Mouse (Mus musculus) intestine, embryonic 16.5 days (tissue): Measurements from ENCODE around the gene Mamstr. TPM values are rescaled to one million over a fixed set of nuclear protein-coding genes. Genes with fewer than 3 reads are reported as not detected.

Source experiments
- ATAC-seq: fragments of 200-750 bp; cut with Nextera tagmentation; 2 replicates; pipeline ENCODE4 v1.8.0; 2017; ENCODE audit warnings: moderate TSS enrichment, moderate library complexity
- H3K27ac ChIP-seq: fragments of 300-500 bp; sonication (generic); 2 replicates; pipeline ENCODE4 v1.5.1; 2014; ENCODE audit warnings: mild to moderate bottlenecking, low read length
- H3K27me3 ChIP-seq: fragments of 300-500 bp; sonication (generic); replicated peaks from 2 replicates; pipeline ENCODE4 v1.6.1; 2014; ENCODE audit warnings: low read length, control low read depth, mixed read lengths; ENCODE audit not compliant: control insufficient read depth, insufficient read depth
- H3K36me3 ChIP-seq: fragments of 300-500 bp; sonication (generic); 2 replicates; pipeline ENCODE4 v1.6.1; 2014; ENCODE audit warnings: low read length, control low read depth; ENCODE audit not compliant: control insufficient read depth, insufficient read depth
- H3K4me1 ChIP-seq: fragments of 300-500 bp; sonication (generic); 2 replicates; pipeline ENCODE4 v1.6.1; 2014; ENCODE audit warnings: low read length, control low read depth, mixed read lengths; ENCODE audit not compliant: control insufficient read depth, insufficient read depth
- H3K4me2 ChIP-seq: fragments of 300-500 bp; sonication (generic); 2 replicates; pipeline ENCODE4 v1.6.1; 2014; ENCODE audit warnings: low read depth, low read length, control low read depth
- H3K4me3 ChIP-seq: fragments of 300-500 bp; sonication (generic); 2 replicates; pipeline ENCODE4 v1.5.1; 2014; ENCODE audit warnings: mild to moderate bottlenecking, low read length
- H3K9ac ChIP-seq: fragments of 300-500 bp; sonication (generic); 2 replicates; pipeline ENCODE4 v1.6.1; 2014; ENCODE audit warnings: low read depth, low read length
- H3K9me3 ChIP-seq: fragments of 300-500 bp; sonication (generic); 2 replicates; pipeline ENCODE4 v1.6.1; 2016; ENCODE audit warnings: low read length, control low read depth; ENCODE audit not compliant: control insufficient read depth
- WGBS: fragments of 180-500 bp; shearing (Covaris S2); extraction: QIAGEN DNeasy Blood & Tissue Kit; methylation state at CpG from one replicate; pipeline ENCODE4 v1.1.7; 2014; 5-methylcytosine and 5-hydroxymethylcytosine counted together
- polyA plus RNA-seq: library from polyadenylated mRNA; unstranded; fragments of >200 nt; fragmentation: Nextera tagmentation; extraction: Ambion mirVana; gene quantifications from 2 replicates; pipeline ENCODE4 v1.2.1, GENCODE M21; 2015

Mamstr gene
- polyA plus RNA-seq, 1 experiment from 2014 or later = 6.3 TPM

GRCm38 (mm10) chr7:45605704-45606289 is 34.0 kb upstream of the Mamstr start:
- no peak for ATAC-seq
- no peaks in the 10 kb centered on the region for H3K36me3 ChIP-seq
- no peak overlapping the region for H3K27ac ChIP-seq
- no peak overlapping the region for H3K4me2 ChIP-seq
- H3K4me1 ChIP-seq = peaks cover 3% of the 10 kb centered on the region; the same call in 1 of the 2 replicates
- H3K27me3 ChIP-seq = no peaks in the 10 kb centered on the region
- 74% methylated on average over 9 of the region's 9 CpGs for WGBS
- H3K9ac ChIP-seq = no peak overlapping the region
- H3K4me3 ChIP-seq = no peak overlapping the region
- H3K9me3 ChIP-seq = no peaks in the 10 kb centered on the region

GRCm38 (mm10) chr7:45609511-45609910 is 30.3 kb upstream of the Mamstr start:
- Histone ChIP-seq H3K4me3 (no peak overlapping the region), H3K36me3 (no peaks in the 10 kb centered on the region), H3K4me1 (no peaks in the 10 kb centered on the region), H3K9me3 (no peaks in the 10 kb centered on the region), H3K27me3 (no peaks in the 10 kb centered on the region), H3K27ac (no peak overlapping the region), H3K9ac (no peak overlapping the region), H3K4me2 (no peak overlapping the region)
- 70% methylated on average over 1 of the region's 1 CpGs for WGBS
- ATAC-seq = no peak

GRCm38 (mm10) chr7:45616277-45616676 is 23.5 kb upstream of the Mamstr start:
- Histone ChIP-seq H3K9ac (no peak overlapping the region), H3K36me3 (no peaks in the 10 kb centered on the region), H3K27ac (no peak overlapping the region), H3K4me3 (no peak overlapping the region), H3K4me2 (no peak overlapping the region), H3K9me3 (no peaks in the 10 kb centered on the region), H3K27me3 (peaks cover 20% of the 10 kb centered on the region), H3K4me1 (peaks cover 3% of the 10 kb centered on the region; the same call in 1 of the 2 replicates)
- WGBS = 45% methylated on average over 6 of the region's 6 CpGs
- ATAC-seq = no peak; the same call in 1 of the 2 replicates

- Histone ChIP-seq H3K36me3 (no peaks in the 10 kb centered on the region), H3K4me2 (peak within 1 kb of the TSS; percentile 34), H3K4me1 (peaks cover 3% of the 10 kb centered on the region; the same call in 1 of the 2 replicates), H3K27ac (no peak within 1 kb of the TSS), H3K9ac (0 out of 2 replicates have a peak within 1 kb of the TSS, but pooled peaks have one; percentile 15), H3K4me3 (peak within 1 kb of the TSS; percentile 17), H3K27me3 (peaks cover 20% of the 10 kb centered on the region), H3K9me3 (no peaks in the 10 kb centered on the region)
- ATAC-seq = peak; percentile 71
- 6% methylated on average over 29 of the region's 31 CpGs for WGBS
Observed at GRCm38 (mm10) chr7:45617042-45617695, 22.6 kb upstream of the Mamstr start, which contains the start of gene Fut1. Gene Fut1 (plus strand): TSS chr7:45617289.

- no peak overlapping the region for H3K4me3 ChIP-seq
- no peak overlapping the region for H3K4me2 ChIP-seq
- WGBS = 83% methylated on average over 5 of the region's 5 CpGs
- H3K4me1 ChIP-seq = peaks cover 3% of the 10 kb centered on the region; the same call in 1 of the 2 replicates
- no peak overlapping the region for H3K9ac ChIP-seq
- H3K36me3 ChIP-seq = no peaks in the 10 kb centered on the region
- H3K27ac ChIP-seq = no peak overlapping the region
- ATAC-seq = no peak
- H3K27me3 ChIP-seq = peaks cover 20% of the 10 kb centered on the region
- no peaks in the 10 kb centered on the region for H3K9me3 ChIP-seq
Observed at GRCm38 (mm10) chr7:45618316-45618715, 21.5 kb upstream of the Mamstr start.

- WGBS = 90% methylated on average over 5 of the region's 5 CpGs
- Histone ChIP-seq H3K9me3 (no peaks in the 10 kb centered on the region), H3K9ac (no peak overlapping the region)
Observed at GRCm38 (mm10) chr7:45619592-45619991, 20.2 kb upstream of the Mamstr start.

GRCm38 (mm10) chr7:45621443-45621842 is 18.3 kb upstream of the Mamstr start, which contains the start of gene Izumo1:
Gene Izumo1 (plus strand): TSS chr7:45621811.
- Histone ChIP-seq H3K36me3 (no peaks in the 10 kb centered on the region), H3K4me1 (peaks cover 3% of the 10 kb centered on the region; the same call in 1 of the 2 replicates), H3K4me3 (no peak within 1 kb of the TSS), H3K27ac (no peak within 1 kb of the TSS), H3K9ac (no peak within 1 kb of the TSS), H3K27me3 (peaks cover 12% of the 10 kb centered on the region), H3K9me3 (no peaks in the 10 kb centered on the region), H3K4me2 (no peak within 1 kb of the TSS)
- no peak for ATAC-seq
- 39% methylated on average over 9 of the region's 9 CpGs for WGBS

More at GRCm38 (mm10) chr7:45619592-45619991, 20.2 kb upstream of the Mamstr start:
- Histone ChIP-seq H3K36me3 (no peaks in the 10 kb centered on the region), H3K4me1 (peaks cover 3% of the 10 kb centered on the region; the same call in 1 of the 2 replicates), H3K27ac (no peak overlapping the region), H3K27me3 (peaks cover 20% of the 10 kb centered on the region), H3K4me2 (no peak overlapping the region), H3K4me3 (no peak overlapping the region)
- ATAC-seq = no peak

- no peak for ATAC-seq
- WGBS = 93% methylated on average over 11 of the region's 11 CpGs
- no peak overlapping the region for H3K27ac ChIP-seq
- H3K27me3 ChIP-seq = peaks cover 12% of the 10 kb centered on the region
- no peaks in the 10 kb centered on the region for H3K9me3 ChIP-seq
- no peak overlapping the region for H3K4me3 ChIP-seq
- H3K9ac ChIP-seq = no peak overlapping the region
- H3K4me2 ChIP-seq = no peak overlapping the region
- no peaks in the 10 kb centered on the region for H3K36me3 ChIP-seq
- H3K4me1 ChIP-seq = peaks cover 5% of the 10 kb centered on the region; the same call in 1 of the 2 replicates
Observed at GRCm38 (mm10) chr7:45623507-45623906, 16.3 kb upstream of the Mamstr start.

GRCm38 (mm10) chr7:45624718-45625117 is 15.1 kb upstream of the Mamstr start:
- H3K4me3 ChIP-seq = no peak overlapping the region
- H3K4me1 ChIP-seq = peaks cover 7% of the 10 kb centered on the region; the same call in 1 of the 2 replicates
- no peak for ATAC-seq
- 74% methylated on average over 3 of the region's 3 CpGs for WGBS
- H3K27ac ChIP-seq = no peak overlapping the region
- no peaks in the 10 kb centered on the region for H3K9me3 ChIP-seq
- H3K27me3 ChIP-seq = peaks cover 10% of the 10 kb centered on the region
- H3K9ac ChIP-seq = no peak overlapping the region
- H3K36me3 ChIP-seq = no peaks in the 10 kb centered on the region
- no peak overlapping the region for H3K4me2 ChIP-seq
